Mouse (Mus musculus): Measurements from ENCODE around the gene Pdzd2. TPM values are rescaled to one million over a fixed set of nuclear protein-coding genes. Genes with fewer than 3 reads are reported as not detected.
A peak's percentile ranks its signal among the peaks of the same experiment; 100 is the strongest.

Pdzd2 gene
- polyA plus RNA-seq, 1 experiment from 2014 or later, result 4.9 TPM

DNA sequence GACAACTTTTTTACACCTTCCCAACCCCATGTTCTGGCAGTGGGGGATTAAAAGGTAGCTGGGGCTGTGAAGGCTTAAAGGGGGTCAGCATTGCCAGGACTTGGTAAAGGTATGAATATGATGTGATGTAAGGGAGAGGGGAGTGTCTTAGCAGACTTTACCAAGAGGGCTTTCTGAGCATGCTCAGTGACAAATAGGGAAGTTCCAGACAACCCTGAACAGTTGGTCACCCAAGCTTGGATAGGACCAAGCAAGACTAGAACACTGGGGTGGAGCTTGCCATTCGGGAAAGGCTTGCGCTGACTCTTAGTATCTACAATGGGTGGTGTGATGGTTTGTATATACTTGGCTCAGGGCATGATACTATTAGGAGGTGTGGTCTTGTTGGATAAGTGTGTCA is 286.4 kb downstream of the Pdzd2 start:
- 96% methylated on average over 2 of the region's 2 CpGs for WGBS
- Histone ChIP-seq H3K4me3 (no peak overlapping the region), H3K4me1 (replicated peaks) (peaks cover 3% of the 10 kb centered on the region; the same call in 1 of the 2 replicates), H3K27ac (no peak overlapping the region), H3K9me3 (peaks cover 3% of the 10 kb centered on the region; the same call in 1 of the 2 replicates), H3K27me3 (ENCODE audit: insufficient read depth, poor library complexity, severe bottlenecking) (no peaks in the 10 kb centered on the region), H3K36me3 (no peaks in the 10 kb centered on the region)
- DNase-seq (ENCODE audit: low spot score), result no peak

DNA sequence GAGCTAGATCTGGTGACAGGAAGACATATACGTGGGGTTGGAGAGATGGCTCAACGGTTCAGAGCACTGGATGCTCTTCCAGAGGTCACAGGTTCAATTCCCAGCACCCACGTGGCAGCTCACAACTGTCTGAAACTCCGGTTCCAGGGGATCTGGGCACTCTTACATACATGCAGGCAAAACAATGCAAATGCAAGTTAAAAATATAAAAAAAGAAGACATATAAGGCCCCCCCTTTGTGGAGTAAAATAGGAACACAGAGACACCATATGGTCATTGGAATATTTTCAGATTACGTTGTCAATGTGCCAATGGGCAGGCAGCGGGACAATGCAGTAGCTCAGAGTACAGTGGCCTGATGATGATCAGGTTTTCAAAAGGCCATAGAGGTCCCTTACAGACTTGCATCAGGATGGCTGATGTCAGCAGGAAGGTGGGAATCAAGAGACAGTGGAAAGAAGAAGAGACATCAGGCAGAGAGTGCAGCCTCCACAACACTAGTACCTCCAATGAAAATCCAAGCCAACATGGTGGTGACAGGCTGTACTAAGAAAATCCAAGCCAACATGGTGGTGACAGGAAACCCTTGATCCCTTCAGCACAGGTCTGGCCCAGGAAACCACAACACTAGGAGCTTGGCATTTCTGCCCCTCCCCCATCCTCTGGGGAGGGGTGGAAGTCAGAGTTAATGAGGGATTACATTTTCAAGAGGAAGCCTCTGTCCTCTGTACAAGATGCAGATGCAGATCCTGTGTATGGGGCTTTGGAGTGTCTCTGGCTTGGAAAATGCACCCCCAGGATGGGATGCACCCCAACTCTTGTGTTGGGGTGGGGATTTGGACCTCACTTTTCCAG is 287.4 kb downstream of the Pdzd2 start:
- DNase-seq (ENCODE audit: low spot score), result no peak

DNA sequence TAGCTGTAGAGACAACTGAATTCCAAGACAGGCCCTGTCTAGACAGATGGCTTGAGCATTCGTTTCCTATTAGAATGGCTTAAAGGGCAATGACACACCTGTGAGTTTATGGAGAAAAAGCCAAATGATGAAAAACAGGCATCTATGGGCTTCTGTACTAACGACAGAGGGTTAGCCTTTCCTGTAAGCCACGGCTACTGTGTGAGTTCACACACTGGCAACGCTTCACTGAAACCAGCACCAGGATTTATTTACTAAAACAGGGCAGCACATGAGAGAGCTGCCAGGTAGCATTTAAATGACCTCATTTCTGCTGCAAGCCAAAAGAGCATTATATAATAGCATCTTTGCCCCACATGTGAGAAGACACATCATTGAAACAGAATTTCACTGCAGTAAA is 288.3 kb downstream of the Pdzd2 start:
- DNase-seq (ENCODE audit: low spot score), result no peak
- WGBS, result 85% methylated on average over 4 of the region's 4 CpGs
- H3K27me3 ChIP-seq (ENCODE audit: insufficient read depth, poor library complexity, severe bottlenecking), result no peaks in the 10 kb centered on the region
- H3K27ac ChIP-seq, result no peak overlapping the region
- H3K36me3 ChIP-seq, result no peaks in the 10 kb centered on the region
- peaks cover 4% of the 10 kb centered on the region; the same call in 1 of the 2 replicates for H3K4me1 ChIP-seq (replicated peaks)
- H3K4me3 ChIP-seq, result no peak overlapping the region
- H3K9me3 ChIP-seq, result peaks cover 3% of the 10 kb centered on the region; the same call in 1 of the 2 replicates

More for the DNA sequence above, 287.4 kb downstream of the Pdzd2 start:
- Histone ChIP-seq H3K4me3 (no peak overlapping the region), H3K27me3 (ENCODE audit: insufficient read depth, poor library complexity, severe bottlenecking) (no peaks in the 10 kb centered on the region), H3K4me1 (replicated peaks) (peaks cover 4% of the 10 kb centered on the region; the same call in 1 of the 2 replicates), H3K36me3 (no peaks in the 10 kb centered on the region), H3K27ac (no peak overlapping the region), H3K9me3 (peaks cover 3% of the 10 kb centered on the region; the same call in 1 of the 2 replicates)
- 91% methylated on average over 6 of the region's 6 CpGs for WGBS

DNA sequence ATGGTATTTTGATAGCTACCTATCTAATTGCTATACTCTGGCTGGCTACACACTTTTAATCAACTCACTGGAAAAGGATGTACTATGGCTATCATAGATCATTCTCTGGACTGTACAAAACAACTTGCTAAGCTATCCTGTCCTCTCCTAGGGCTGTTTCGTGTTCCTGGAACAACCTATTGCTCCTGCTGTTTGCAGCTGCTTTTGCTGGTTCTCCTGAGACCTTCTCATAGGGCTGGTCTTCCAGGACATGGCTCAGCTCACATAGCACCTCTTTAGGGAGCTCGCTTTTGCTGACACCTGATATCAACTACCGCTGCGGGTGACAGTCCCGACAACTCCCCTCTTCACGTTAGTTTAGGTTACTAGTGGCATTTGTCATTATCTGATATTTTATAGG is 288.9 kb downstream of the Pdzd2 start:
- DNase-seq (ENCODE audit: low spot score), result no peak
- peaks cover 3% of the 10 kb centered on the region; the same call in 1 of the 2 replicates for H3K9me3 ChIP-seq
- peaks cover 4% of the 10 kb centered on the region; the same call in 1 of the 2 replicates for H3K4me1 ChIP-seq (replicated peaks)
- no peaks in the 10 kb centered on the region for H3K36me3 ChIP-seq
- H3K27ac ChIP-seq, result no peak overlapping the region
- 90% methylated on average over 6 of the region's 6 CpGs for WGBS
- no peaks in the 10 kb centered on the region for H3K27me3 ChIP-seq (ENCODE audit: insufficient read depth, poor library complexity, severe bottlenecking)
- no peak overlapping the region for H3K4me3 ChIP-seq

DNA sequence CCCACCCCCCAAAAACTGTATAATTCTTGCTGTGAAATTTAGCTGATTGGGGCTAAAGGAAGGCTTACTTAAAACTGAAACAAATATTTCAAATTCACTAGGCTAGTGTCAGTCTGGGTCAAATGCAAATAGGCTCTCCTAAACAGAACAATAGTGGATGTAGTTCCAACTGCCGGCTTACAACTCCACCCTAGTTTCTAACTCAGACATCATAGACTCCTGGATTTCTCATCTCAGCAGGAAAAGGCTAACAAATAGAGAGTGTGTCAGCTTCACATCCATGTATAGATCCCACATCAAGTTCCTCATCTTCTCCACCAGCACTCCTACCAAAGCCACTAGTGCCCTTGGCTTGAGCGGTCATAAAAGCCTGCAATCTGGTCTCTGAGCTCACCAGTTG is 290.4 kb downstream of the Pdzd2 start:
- H3K4me1 ChIP-seq (replicated peaks), result peaks cover 7% of the 10 kb centered on the region; the same call in 1 of the 2 replicates
- no peaks in the 10 kb centered on the region for H3K27me3 ChIP-seq (ENCODE audit: insufficient read depth, poor library complexity, severe bottlenecking)
- H3K36me3 ChIP-seq, result no peaks in the 10 kb centered on the region
- peaks cover 3% of the 10 kb centered on the region; the same call in 1 of the 2 replicates for H3K9me3 ChIP-seq
- no peak overlapping the region for H3K4me3 ChIP-seq
- no peak for DNase-seq (ENCODE audit: low spot score)
- WGBS, result 69% methylated on average over 2 of the region's 2 CpGs
- peak overlapping the region; percentile 35; the same call in 1 of the 2 replicates for H3K27ac ChIP-seq

DNA sequence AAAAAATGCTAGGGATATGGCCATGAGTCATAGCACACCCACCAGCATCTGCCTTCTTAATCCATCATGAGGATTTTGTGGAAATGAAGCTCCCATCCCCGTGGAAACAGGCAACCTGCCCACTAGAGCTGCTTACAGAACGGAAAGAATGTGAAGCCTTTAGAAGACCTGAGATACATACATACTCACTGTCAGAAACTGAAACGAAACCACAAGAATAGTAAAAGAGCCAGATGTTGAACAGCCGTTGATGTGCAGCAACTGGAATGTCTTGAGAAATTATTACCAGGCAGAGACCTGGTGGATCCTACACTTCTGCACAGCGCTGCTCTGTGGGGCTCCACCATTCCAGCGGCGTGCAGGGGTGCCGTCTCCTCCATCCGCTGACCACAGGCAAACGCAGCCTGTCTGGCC is 292.7 kb downstream of the Pdzd2 start:
- WGBS, result 81% methylated on average over 10 of the region's 10 CpGs

DNA sequence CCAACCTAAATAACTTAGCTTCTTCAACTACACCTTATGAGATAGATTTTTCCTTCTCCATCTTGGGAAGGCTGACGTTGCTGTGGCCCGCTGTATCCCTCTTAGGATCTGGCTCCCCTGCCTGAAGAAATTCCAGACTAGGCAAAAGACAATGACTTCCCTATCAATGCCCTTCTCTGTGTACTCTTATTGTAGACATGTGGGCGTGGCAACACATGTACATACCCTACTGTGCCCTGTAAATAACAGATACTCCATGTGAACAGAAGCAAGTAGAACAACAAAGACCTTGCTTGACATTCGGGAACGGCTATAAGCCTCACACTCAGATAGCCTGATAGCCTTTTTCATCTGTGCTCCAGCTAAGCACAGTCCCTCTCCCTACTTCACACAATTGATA is 295.2 kb downstream of the Pdzd2 start:
- Histone ChIP-seq H3K27me3 (ENCODE audit: insufficient read depth, poor library complexity, severe bottlenecking) (no peaks in the 10 kb centered on the region), H3K4me3 (no peak overlapping the region), H3K36me3 (no peaks in the 10 kb centered on the region), H3K9me3 (no peaks in the 10 kb centered on the region), H3K27ac (no peak overlapping the region), H3K4me1 (replicated peaks) (peaks cover 7% of the 10 kb centered on the region; the same call in 1 of the 2 replicates)
- 76% methylated on average over 5 of the region's 5 CpGs for WGBS
- no peak for DNase-seq (ENCODE audit: low spot score)

More for the DNA sequence above, 292.7 kb downstream of the Pdzd2 start:
- H3K36me3 ChIP-seq, result no peaks in the 10 kb centered on the region
- H3K27me3 ChIP-seq (ENCODE audit: insufficient read depth, poor library complexity, severe bottlenecking), result no peaks in the 10 kb centered on the region
- H3K4me1 ChIP-seq (replicated peaks), result peaks cover 7% of the 10 kb centered on the region; the same call in 1 of the 2 replicates
- H3K4me3 ChIP-seq, result no peak overlapping the region
- H3K9me3 ChIP-seq, result no peaks in the 10 kb centered on the region
- no peak for DNase-seq (ENCODE audit: low spot score)
- H3K27ac ChIP-seq, result no peak overlapping the region

DNA sequence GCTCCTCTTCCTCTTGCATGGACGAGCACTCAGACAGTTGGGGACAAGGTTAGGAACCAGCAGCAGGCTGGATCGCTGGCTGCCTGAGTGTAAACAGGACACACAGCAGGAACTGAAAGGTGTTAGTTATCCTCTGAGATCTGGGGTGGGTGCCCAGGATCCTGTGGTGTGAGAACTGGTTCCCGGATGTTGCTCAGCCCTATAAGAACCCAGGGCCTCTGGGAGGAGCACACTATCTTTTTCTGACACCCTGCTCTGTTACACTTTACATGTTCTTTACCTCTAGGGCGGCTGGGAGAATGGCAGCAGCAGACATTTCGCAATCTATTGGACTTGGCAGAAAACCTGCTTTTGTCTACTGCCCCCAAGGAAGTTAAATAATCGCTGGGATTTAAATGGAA is 300.4 kb downstream of the Pdzd2 start:
- no peaks in the 10 kb centered on the region for H3K36me3 ChIP-seq
- no peaks in the 10 kb centered on the region for H3K27me3 ChIP-seq (ENCODE audit: insufficient read depth, poor library complexity, severe bottlenecking)
- DNase-seq (ENCODE audit: low spot score), result no peak
- no peaks in the 10 kb centered on the region for H3K9me3 ChIP-seq
- H3K27ac ChIP-seq, result no peak overlapping the region
- H3K4me1 ChIP-seq (replicated peaks), result peaks cover 18% of the 10 kb centered on the region
- WGBS, result 68% methylated on average over 6 of the region's 6 CpGs
- H3K4me3 ChIP-seq, result no peak overlapping the region

DNA sequence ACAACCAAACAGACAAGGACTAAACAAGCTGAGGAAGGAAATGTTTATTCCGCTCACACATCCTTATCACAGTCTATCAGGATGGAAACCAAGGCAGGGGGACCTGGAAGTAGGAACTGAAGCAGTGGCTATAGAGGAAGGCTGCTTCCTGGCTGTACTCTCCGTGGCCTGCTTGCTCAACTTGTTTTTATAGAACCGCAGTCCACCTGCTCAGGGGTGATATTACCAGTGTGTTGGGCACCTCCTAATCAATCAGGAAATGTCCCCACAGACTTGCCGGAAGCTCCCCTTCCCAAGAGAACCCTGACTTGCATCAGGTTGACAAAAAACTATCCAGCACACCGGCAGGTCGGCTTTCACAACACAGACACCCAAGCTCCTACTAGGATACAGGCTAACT is 301.0 kb downstream of the Pdzd2 start:
- DNase-seq (ENCODE audit: low spot score), result no peak

DNA sequence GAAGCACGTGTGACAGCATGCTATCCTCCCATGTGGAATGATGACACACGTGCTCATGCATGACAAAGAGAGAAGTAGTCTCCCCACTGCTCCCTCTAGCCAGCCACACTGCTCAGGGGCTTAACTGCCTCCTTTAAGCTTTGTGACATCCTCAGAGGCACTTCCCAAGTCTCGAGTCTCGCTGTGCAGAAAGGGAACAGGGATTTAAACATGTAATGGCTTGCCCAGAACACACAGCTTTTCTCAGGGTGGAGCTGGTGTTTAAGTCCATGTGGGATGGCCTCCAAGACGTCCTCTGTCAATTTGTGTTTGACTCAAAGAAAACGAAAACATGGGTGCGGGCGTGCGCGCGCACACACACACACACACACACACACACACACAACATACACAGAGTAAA is 301.6 kb downstream of the Pdzd2 start:
- no peak overlapping the region for H3K4me3 ChIP-seq
- 83% methylated on average over 11 of the region's 11 CpGs for WGBS
- H3K4me1 ChIP-seq (replicated peaks), result peaks cover 27% of the 10 kb centered on the region
- H3K36me3 ChIP-seq, result no peaks in the 10 kb centered on the region
- DNase-seq (ENCODE audit: low spot score), result no peak
- H3K27me3 ChIP-seq (ENCODE audit: insufficient read depth, poor library complexity, severe bottlenecking), result no peaks in the 10 kb centered on the region
- H3K27ac ChIP-seq, result no peak overlapping the region
- no peaks in the 10 kb centered on the region for H3K9me3 ChIP-seq

More for the DNA sequence above, 301.0 kb downstream of the Pdzd2 start:
- peaks cover 25% of the 10 kb centered on the region for H3K4me1 ChIP-seq (replicated peaks)
- H3K36me3 ChIP-seq, result no peaks in the 10 kb centered on the region
- H3K27ac ChIP-seq, result no peak overlapping the region
- no peaks in the 10 kb centered on the region for H3K9me3 ChIP-seq
- H3K27me3 ChIP-seq (ENCODE audit: insufficient read depth, poor library complexity, severe bottlenecking), result no peaks in the 10 kb centered on the region
- 86% methylated on average over 6 of the region's 6 CpGs for WGBS
- H3K4me3 ChIP-seq, result no peak overlapping the region

DNA sequence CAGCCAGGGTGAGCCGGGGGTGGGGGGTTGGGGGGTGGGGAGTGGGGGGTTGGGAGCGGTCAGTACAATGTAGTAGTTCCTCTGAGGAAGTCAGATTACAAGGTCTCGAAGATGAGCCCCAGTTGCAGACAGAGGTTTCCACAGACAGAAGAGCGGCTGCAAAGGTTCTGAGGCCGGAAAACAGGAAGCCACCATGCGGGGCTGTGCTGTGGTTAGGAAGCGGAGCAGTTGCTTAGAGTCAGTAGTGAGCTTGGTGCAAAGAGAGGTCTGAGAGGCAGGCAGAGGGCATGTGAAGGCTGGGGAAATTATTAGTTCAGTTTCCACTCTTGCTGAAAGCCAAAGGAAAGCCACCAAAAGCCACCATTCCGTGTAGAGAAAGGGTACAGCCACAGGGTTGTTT is 303.8 kb downstream of the Pdzd2 start:
- DNase-seq (ENCODE audit: low spot score), result no peak
- 70% methylated on average over 8 of the region's 8 CpGs for WGBS
- Histone ChIP-seq H3K27ac (peak overlapping the region; percentile 36; the same call in 1 of the 2 replicates), H3K36me3 (no peaks in the 10 kb centered on the region), H3K4me1 (replicated peaks) (peaks cover 43% of the 10 kb centered on the region), H3K27me3 (ENCODE audit: insufficient read depth, poor library complexity, severe bottlenecking) (no peaks in the 10 kb centered on the region), H3K9me3 (no peaks in the 10 kb centered on the region), H3K4me3 (no peak overlapping the region)

DNA sequence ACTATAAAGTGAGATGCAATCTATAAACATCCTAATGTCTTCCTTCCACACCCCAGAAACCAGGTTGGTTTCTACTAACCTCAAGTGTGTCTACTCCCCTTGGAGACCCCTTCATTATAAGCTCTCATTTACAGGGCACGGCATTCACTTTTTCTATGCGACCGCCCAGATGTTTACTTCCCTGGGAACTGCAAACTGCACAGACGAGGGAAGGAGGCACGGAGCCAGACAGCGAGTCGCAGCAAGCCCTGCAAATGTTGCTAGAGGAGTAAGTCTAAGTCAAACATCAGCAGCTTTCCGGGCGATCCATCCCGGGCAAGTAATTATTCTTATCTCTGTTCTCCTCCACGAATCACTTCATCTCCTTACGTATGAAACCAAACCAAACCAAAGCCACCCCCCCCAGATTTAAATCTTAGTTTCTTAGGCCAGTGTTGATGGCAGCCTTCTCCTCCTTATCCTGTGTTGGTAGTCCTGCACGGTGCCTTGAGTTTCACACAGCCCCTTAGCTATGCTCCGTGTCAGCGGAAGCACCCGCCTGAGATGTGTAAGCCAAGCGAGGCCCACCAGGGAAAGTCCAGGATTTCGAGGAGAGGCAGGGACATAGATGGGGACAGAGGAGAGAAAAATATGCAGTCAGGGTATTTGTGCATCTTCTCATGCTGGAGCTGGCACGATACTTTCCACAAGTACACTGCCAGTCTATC is 305.7 kb downstream of the Pdzd2 start:
- 79% methylated on average over 19 of the region's 19 CpGs for WGBS
- H3K27ac ChIP-seq, result peak overlapping the region; percentile 50

DNA sequence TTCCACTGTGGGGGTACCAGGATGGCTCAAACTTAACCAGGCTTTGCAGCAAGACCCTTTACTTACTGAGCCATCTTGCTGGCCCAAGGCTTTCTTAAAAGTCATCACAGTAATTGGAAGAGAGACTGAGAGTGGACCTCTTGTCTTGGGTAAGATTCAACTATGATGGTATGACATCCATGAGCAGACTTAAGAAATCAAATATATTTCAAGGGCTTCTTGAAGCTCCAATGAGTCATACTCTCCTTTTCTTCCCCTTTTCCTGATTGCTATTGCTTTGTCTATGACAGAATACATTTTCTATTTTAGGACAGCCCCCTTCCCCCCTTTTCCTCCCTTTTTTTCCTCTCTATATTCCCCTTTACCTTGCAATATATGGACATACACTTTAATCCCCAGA is 306.8 kb downstream of the Pdzd2 start:
- Histone ChIP-seq H3K27ac (peak overlapping the region; percentile 54; the same call in 1 of the 2 replicates), H3K4me3 (no peak overlapping the region), H3K36me3 (no peaks in the 10 kb centered on the region), H3K9me3 (no peaks in the 10 kb centered on the region), H3K4me1 (replicated peaks) (peaks cover 71% of the 10 kb centered on the region), H3K27me3 (ENCODE audit: insufficient read depth, poor library complexity, severe bottlenecking) (no peaks in the 10 kb centered on the region)
- no peak for DNase-seq (ENCODE audit: low spot score)

More for the DNA sequence above, 305.7 kb downstream of the Pdzd2 start:
- Histone ChIP-seq H3K4me1 (replicated peaks) (peaks cover 60% of the 10 kb centered on the region), H3K27me3 (ENCODE audit: insufficient read depth, poor library complexity, severe bottlenecking) (no peaks in the 10 kb centered on the region), H3K9me3 (no peaks in the 10 kb centered on the region), H3K36me3 (no peaks in the 10 kb centered on the region), H3K4me3 (no peak overlapping the region)
- DNase-seq (ENCODE audit: low spot score), result no peak
